Mouse (Mus musculus) G1E (cell line): ENCODE results near the gene Ube2c.

ENCODE experiments used
- CTCF ChIP-seq: IDR thresholded peaks from 2 replicates; pipeline ENCODE4 v1.5.1; 2012; ENCODE audit warnings: low read depth, low read length, inconsistent platforms, mixed read lengths
- GATA1 ChIP-seq: IDR thresholded peaks from 2 replicates; pipeline ENCODE4 v1.6.1; 2012; ENCODE audit warnings: borderline replicate concordance, low read length, inconsistent platforms, mixed read lengths
- GATA2 ChIP-seq: IDR thresholded peaks from 2 replicates; pipeline ENCODE4 v1.6.1; 2012; ENCODE audit warnings: low read depth, low read length, inconsistent platforms, borderline replicate concordance
- POLR2AphosphoS5 ChIP-seq: IDR thresholded peaks from 2 replicates; pipeline ENCODE4 v1.6.1; 2012; ENCODE audit warnings: low read depth, low read length, inconsistent platforms; ENCODE audit not compliant: insufficient replicate concordance
- TAL1 ChIP-seq: conservative IDR thresholded peaks from 2 replicates; pipeline ENCODE4 v1.6.1; 2012; ENCODE audit warnings: low read depth, low read length, inconsistent platforms, mixed read lengths

DNA sequence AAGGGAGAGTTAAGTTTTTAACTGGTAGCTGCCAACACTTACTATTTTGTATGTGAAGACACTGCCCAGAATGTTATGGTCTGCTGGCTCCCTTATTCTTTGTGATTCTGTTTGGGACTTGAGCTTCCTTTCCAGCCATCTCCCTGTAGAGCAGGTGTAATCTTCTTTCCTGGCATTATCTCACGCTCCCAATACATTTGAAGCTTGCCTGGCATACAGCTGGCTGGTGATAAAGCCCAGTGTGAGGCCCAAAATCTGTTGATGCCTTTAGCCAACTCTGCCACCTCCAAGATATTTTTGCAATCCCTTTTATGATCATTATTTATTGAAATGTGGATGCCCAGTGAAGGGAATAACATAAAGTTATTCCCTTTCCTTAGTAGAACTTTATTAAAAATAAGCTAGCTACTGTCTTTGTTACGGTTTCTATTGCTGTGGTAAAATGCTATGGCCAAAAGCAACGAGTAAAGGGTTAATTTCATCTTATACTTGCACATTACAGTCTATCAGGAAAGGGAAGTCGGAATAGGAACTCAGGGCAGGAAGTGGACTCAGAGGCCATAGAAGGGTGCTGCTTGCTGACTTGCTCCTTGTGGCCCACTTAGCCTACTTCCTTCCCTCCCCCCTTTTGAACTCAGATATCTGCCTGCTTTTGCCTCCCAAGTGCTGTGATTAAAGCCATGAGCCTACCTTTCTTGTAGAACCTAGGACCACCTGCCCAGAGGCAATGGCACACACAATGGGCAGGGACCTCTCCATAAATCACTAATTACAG, 9.5 kb upstream of the Ube2c start:
- TF ChIP-seq CTCF (no peak), TAL1 (no peak), GATA1 (no peak), POLR2AphosphoS5 (no peak), GATA2 (no peak)
